Mouse (Mus musculus) ES-E14 (cell line): ENCODE measurements around the gene Il21r. TPM values are rescaled to one million over a fixed set of nuclear protein-coding genes. Genes with fewer than 3 reads are reported as not detected.

Source experiments
- DNase-seq: peaks from one replicate; pipeline ENCODE4 v3.0.0-alpha.2; 2013; ENCODE audit warnings: low read depth, low spot score
- H3K27ac ChIP-seq: 2 replicates; pipeline ENCODE4 v1.5.1; 2012; ENCODE audit warnings: low read depth, mild to moderate bottlenecking, low read length, moderate library complexity, mixed read lengths; ENCODE audit not compliant: poor library complexity, insufficient read depth, severe bottlenecking
- H3K36me3 ChIP-seq: 2 replicates; pipeline ENCODE4 v1.6.1; 2012; ENCODE audit warnings: mild to moderate bottlenecking, low read length, moderate library complexity, mixed read lengths; ENCODE audit not compliant: control insufficient read depth, poor library complexity, insufficient read depth, severe bottlenecking
- H3K4me1 ChIP-seq, 2 experiments: fragments of 150-350 bp in 1 of 2; sonication (generic) in 1 of 2; 2 replicates each; pipeline ENCODE4 v1.6.1; 2012; ENCODE audit warnings: low read length in 2 of 2, mild to moderate bottlenecking in 1 of 2, mixed read lengths in 1 of 2; ENCODE audit not compliant: control insufficient read depth in 2 of 2, insufficient read depth in 2 of 2, poor library complexity in 1 of 2
- H3K4me3 ChIP-seq, 2 experiments: fragments of 150-350 bp in 1 of 2; sonication (generic) in 1 of 2; 2 replicates each; pipeline ENCODE4 v1.5.1; 2012; ENCODE audit warnings: low read length in 2 of 2, low read depth in 1 of 2, mild to moderate bottlenecking in 1 of 2, mixed read lengths in 1 of 2; ENCODE audit not compliant: insufficient read depth in 1 of 2, poor library complexity in 1 of 2, severe bottlenecking in 1 of 2
- H3K9ac ChIP-seq: 2 replicates; pipeline ENCODE4 v1.6.1; 2012; ENCODE audit warnings: low read depth, mild to moderate bottlenecking, low read length, mixed read lengths; ENCODE audit not compliant: poor library complexity, insufficient read depth, severe bottlenecking
- H3K9me3 ChIP-seq: fragments of 150-350 bp; sonication (generic); 2 replicates; pipeline ENCODE4 v1.6.1; 2012; ENCODE audit warnings: low read depth, mild to moderate bottlenecking, low read length; ENCODE audit not compliant: control insufficient read depth, insufficient read depth
- CHD2 ChIP-seq: IDR thresholded peaks from 2 replicates; pipeline ENCODE4 v1.6.1; 2014; ENCODE audit warnings: mild to moderate bottlenecking, low read depth, low read length, inconsistent platforms
- HCFC1 ChIP-seq: IDR thresholded peaks from 2 replicates; pipeline ENCODE4 v1.6.1; 2012; ENCODE audit warnings: low read length, inconsistent platforms, borderline replicate concordance; ENCODE audit not compliant: insufficient read depth
- MAFK ChIP-seq: IDR thresholded peaks from 2 replicates; pipeline ENCODE4 v1.6.1; 2014; ENCODE audit warnings: mild to moderate bottlenecking, low read depth, low read length, inconsistent platforms; ENCODE audit not compliant: insufficient read depth
- ZC3H11A ChIP-seq: IDR thresholded peaks from 2 replicates; pipeline ENCODE4 v1.6.1; 2012; ENCODE audit warnings: low read depth, mild to moderate bottlenecking, inconsistent platforms, low read length, borderline replicate concordance
- ZNF384 ChIP-seq: IDR thresholded peaks from 2 replicates; pipeline ENCODE4 v1.6.1; 2012; ENCODE audit warnings: low read depth, low read length, inconsistent platforms
- in situ Hi-C, 2 experiments: fragments of 600-800 bp; cut with MboI; formaldehyde crosslinking; loops; one replicate each; pipeline ENCODE4 v1.15.1; 2025; ENCODE audit warnings: low sequenced_read_pairs in 2 of 2, inconsistent platforms in 1 of 2; ENCODE audit not compliant: unreplicated experiment in 2 of 2
- total RNA-seq: library from RNA; depleted of rRNA; stranded (reverse); fragments of 300-350 nt; gene quantifications from 2 replicates; pipeline ENCODE4 v1.2.3, GENCODE M21; 2012

The Il21r gene
- total RNA-seq, 1 experiment, result 0.58 TPM

- Histone ChIP-seq H3K27ac (no peak overlapping the region), H3K36me3 (no peaks in the 10 kb centered on the region), H3K4me1 (no peaks in the 10 kb centered on the region), H3K9me3 (no peaks in the 10 kb centered on the region), H3K4me3 (no peak overlapping the region), H3K9ac (no peak overlapping the region)
- in situ Hi-C loops, result no loop called here
- TF ChIP-seq CHD2 (no peak), ZNF384 (no peak), HCFC1 (no peak), MAFK (no peak), ZC3H11A (no peak)
- DNase-seq, result no peak
Measured at GRCm38 (mm10) chr7:125615453-125615852, 12.2 kb downstream of the Il21r start.

- no peaks in the 10 kb centered on the region for H3K4me1 ChIP-seq
- no peaks in the 10 kb centered on the region for H3K9me3 ChIP-seq
- no peak overlapping the region for H3K27ac ChIP-seq
- no peaks in the 10 kb centered on the region for H3K36me3 ChIP-seq
- in situ Hi-C loops, result no loop called here
- H3K9ac ChIP-seq, result no peak overlapping the region
- TF ChIP-seq ZNF384 (no peak), ZC3H11A (no peak), HCFC1 (no peak), MAFK (no peak), CHD2 (no peak)
- no peak overlapping the region for H3K4me3 ChIP-seq
- DNase-seq, result no peak
Measured at GRCm38 (mm10) chr7:125618016-125618415, 14.8 kb downstream of the Il21r start.

- no peak for TF ChIP-seq ZNF384
- TF ChIP-seq MAFK, result no peak
- no peak for TF ChIP-seq CHD2
- TF ChIP-seq ZC3H11A, result no peak
- TF ChIP-seq HCFC1, result no peak
- Histone ChIP-seq H3K9me3 (no peaks in the 10 kb centered on the region), H3K27ac (no peak overlapping the region), H3K4me1 (no peaks in the 10 kb centered on the region), H3K36me3 (no peaks in the 10 kb centered on the region), H3K4me3 (no peak overlapping the region), H3K9ac (no peak overlapping the region)
- no peak for DNase-seq
- in situ Hi-C loops, result no loop called here
Measured at GRCm38 (mm10) chr7:125620077-125620476, 16.8 kb downstream of the Il21r start.

GRCm38 (mm10) chr7:125622741-125623685, 19.8 kb downstream of the Il21r start:
- no peaks in the 10 kb centered on the region for H3K9me3 ChIP-seq
- H3K27ac ChIP-seq, result no peak overlapping the region
- in situ Hi-C loops, result no loop called here
- H3K9ac ChIP-seq, result no peak overlapping the region
- no peaks in the 10 kb centered on the region for H3K36me3 ChIP-seq
- no peak for DNase-seq
- H3K4me3 ChIP-seq, result no peak overlapping the region
- no peaks in the 10 kb centered on the region for H3K4me1 ChIP-seq
- TF ChIP-seq HCFC1 (no peak), ZNF384 (no peak), ZC3H11A (no peak), CHD2 (no peak), MAFK (no peak)
